Mouse (Mus musculus): ENCODE measurements around the gene AU015836. TPM values are rescaled to one million over a fixed set of nuclear protein-coding genes. Genes with fewer than 3 reads are reported as not detected.

AU015836 gene
- polyA plus RNA-seq, 1 experiment from 2014 or later, result not detected

- peak; percentile 76 for ATAC-seq
- no peak overlapping the region for H3K27ac ChIP-seq (ENCODE audit: low read length)
- no peak overlapping the region for H3K9ac ChIP-seq (replicated peaks; ENCODE audit: low read depth)
- H3K4me2 ChIP-seq (replicated peaks; ENCODE audit: low read depth, low read length), result peak overlapping the region; percentile 22; the same call in 1 of the 2 replicates
- H3K36me3 ChIP-seq (ENCODE audit: insufficient read depth, low read length), result no peaks in the 10 kb centered on the region
- no peak overlapping the region for H3K4me3 ChIP-seq (ENCODE audit: low read depth, low read length)
- TF ChIP-seq CTCF (IDR thresholded peaks at IDR 0.05) (no peak), EP300 (IDR thresholded peaks at IDR 0.05) (no peak)
- no peaks in the 10 kb centered on the region for H3K27me3 ChIP-seq (replicated peaks; ENCODE audit: insufficient read depth, low read length)
- H3K4me1 ChIP-seq (ENCODE audit: insufficient read depth, low read depth, low read length), result no peaks in the 10 kb centered on the region
- WGBS, result 26% methylated on average over 12 of the region's 12 CpGs
- no peaks in the 10 kb centered on the region for H3K9me3 ChIP-seq (ENCODE audit: low read length)
- DNase-seq (ENCODE audit: low spot score), result peak; percentile 14
These were observed 44.2 kb downstream of the AU015836 start for GRCm38 (mm10) chrX:94012479-94013167.

- 23% methylated on average over 1 of the region's 1 CpGs for WGBS
- no peak overlapping the region for H3K9ac ChIP-seq (replicated peaks; ENCODE audit: low read depth)
These were observed 48.4 kb downstream of the AU015836 start for GRCm38 (mm10) chrX:94016891-94017290.

GRCm38 (mm10) chrX:94022264-94022874 is 53.9 kb downstream of the AU015836 start:
- Histone ChIP-seq H3K4me1 (ENCODE audit: insufficient read depth, low read depth, low read length) (no peaks in the 10 kb centered on the region), H3K27me3 (replicated peaks; ENCODE audit: insufficient read depth, low read length) (no peaks in the 10 kb centered on the region), H3K36me3 (ENCODE audit: insufficient read depth, low read length) (no peaks in the 10 kb centered on the region), H3K27ac (ENCODE audit: low read length) (no peak overlapping the region), H3K9me3 (ENCODE audit: low read length) (no peaks in the 10 kb centered on the region), H3K9ac (replicated peaks; ENCODE audit: low read depth) (no peak overlapping the region), H3K4me3 (ENCODE audit: low read depth, low read length) (no peak overlapping the region), H3K4me2 (replicated peaks; ENCODE audit: low read depth, low read length) (no peak overlapping the region)
- WGBS, result 61% methylated on average over 5 of the region's 5 CpGs
- no peak for ATAC-seq
- TF ChIP-seq CTCF (IDR thresholded peaks at IDR 0.05) (no peak), EP300 (IDR thresholded peaks at IDR 0.05) (no peak)
- no peak for DNase-seq (ENCODE audit: low spot score)

More at GRCm38 (mm10) chrX:94016891-94017290, 48.4 kb downstream of the AU015836 start:
- DNase-seq (ENCODE audit: low spot score) (no peak), ATAC-seq (no peak)
- Histone ChIP-seq H3K4me2 (replicated peaks; ENCODE audit: low read depth, low read length) (no peak overlapping the region), H3K27ac (ENCODE audit: low read length) (no peak overlapping the region), H3K36me3 (ENCODE audit: insufficient read depth, low read length) (no peaks in the 10 kb centered on the region), H3K4me1 (ENCODE audit: insufficient read depth, low read depth, low read length) (no peaks in the 10 kb centered on the region), H3K4me3 (ENCODE audit: low read depth, low read length) (no peak overlapping the region), H3K9me3 (ENCODE audit: low read length) (no peaks in the 10 kb centered on the region), H3K27me3 (replicated peaks; ENCODE audit: insufficient read depth, low read length) (no peaks in the 10 kb centered on the region)
- TF ChIP-seq CTCF (IDR thresholded peaks at IDR 0.05) (no peak), EP300 (IDR thresholded peaks at IDR 0.05) (no peak)

Other genes with a start within 250 kb of the AU015836 start
- 29.8 and 30.1 TPM in 2 replicates for gene Pdk3, start 136.5 kb upstream of the AU015836 start, polyA plus RNA-seq (2015; fragmentation: Nextera tagmentation; extraction: Ambion mirVana)
- gene Zfx, start 155.0 kb downstream of the AU015836 start, polyA plus RNA-seq (2015; fragmentation: Nextera tagmentation; extraction: Ambion mirVana), result 22.7 and 28.0 TPM in 2 replicates
- 32.0 and 36.1 TPM in 2 replicates for gene Eif2s3x, start 244.2 kb downstream of the AU015836 start, polyA plus RNA-seq (2015; fragmentation: Nextera tagmentation; extraction: Ambion mirVana)